1 mouse cellular context compared by ENCODE assay signal in genomic region chr8:80493523-80494345, GRCm38 (mm10).
A peak's percentile ranks its signal among the peaks of the same experiment; 100 is the strongest.
TF ChIP-seq lines count a peak whose summit lies in the region.

TSS of gene Gypa (plus strand) at chr8:80493781.

TF ChIP-seq in MEL, 35 proteins besides CTCF, POLR2A, EP300 and RAD21 (continued from another document):
- TF ChIP-seq MYB (IDR thresholded peaks at IDR 0.05; ENCODE audit: low read depth, low read length) (0 out of 2 replicates have a peak, but pooled peaks have one; percentile 48), SMC3 (IDR thresholded peaks at IDR 0.05; ENCODE audit: low read depth, low read length) (peak; percentile 2; the same call in 1 of the 2 replicates)
